Mouse (Mus musculus) CH12.LX (cell line): Measurements from ENCODE around the gene Osbpl11.

Source experiments
- CTCF ChIP-seq, 2 experiments: IDR thresholded peaks in 1 of 2; conservative IDR thresholded peaks in 1 of 2; 2 replicates each; pipeline ENCODE4 v1.5.1; 2011 to 2012; ENCODE audit warnings: low read depth in 2 of 2, low read length in 2 of 2, improper control_type of control experiment in 1 of 2, inconsistent platforms in 1 of 2, mild to moderate bottlenecking in 1 of 2, moderate library complexity in 1 of 2
- USF1 ChIP-seq: IDR thresholded peaks from 2 replicates; pipeline ENCODE4 v1.6.1; 2014; ENCODE audit warnings: low read depth, mild to moderate bottlenecking, inconsistent platforms, low read length, improper control_type of control experiment

DNA sequence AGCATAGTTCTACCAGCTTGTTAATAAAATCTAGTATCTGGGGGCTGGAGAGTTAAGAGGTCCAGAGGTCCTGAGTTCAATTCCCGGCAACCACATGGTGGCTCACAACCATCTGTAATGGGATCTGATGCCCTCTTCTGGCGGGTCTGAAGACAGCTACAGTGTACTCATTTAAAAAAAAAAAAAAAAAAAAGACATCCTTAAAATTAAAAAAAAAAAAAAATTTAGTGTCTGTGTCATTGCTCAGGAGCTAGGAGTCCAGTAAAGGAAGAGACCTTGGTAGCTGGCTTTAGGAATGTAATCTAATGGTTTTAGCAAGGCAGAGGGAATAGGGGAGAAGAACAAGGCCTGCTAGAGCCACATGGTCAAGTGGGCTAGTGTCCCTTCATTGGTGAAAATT lies 25.9 kb downstream of the Osbpl11 start:
- 0 out of 4 replicates have a peak, but pooled peaks of 1 of the 2 experiments have one; percentile 24 for TF ChIP-seq CTCF (conservative IDR thresholded peaks at IDR 0.05 in 1 of 2, IDR thresholded peaks at IDR 0.05 in 1 of 2; ENCODE audit: low read depth in 2 of 2, low read length in 2 of 2)
- TF ChIP-seq USF1 = no peak
